Mouse (Mus musculus) G1E (cell line): ENCODE results near the gene Erc2. TPM values are rescaled to one million over a fixed set of nuclear protein-coding genes. Genes with fewer than 3 reads are reported as not detected.

ENCODE experiments used
- ATAC-seq: 2 replicates; pipeline ENCODE4 v1.8.0; 2016; ENCODE audit warnings: mild to moderate bottlenecking; ENCODE audit not compliant: insufficient number of reproducible peaks, poor library complexity, low FRiP score, severe bottlenecking; ENCODE audit errors: extremely low read depth
- DNase-seq: peaks from one replicate; pipeline ENCODE4 v3.0.0; 2012; ENCODE audit warnings: low spot score
- H3K27me3 ChIP-seq: 2 replicates; pipeline ENCODE4 v1.6.1; 2012; ENCODE audit warnings: mild to moderate bottlenecking, low read length, inconsistent platforms; ENCODE audit not compliant: insufficient read depth
- H3K36me3 ChIP-seq: replicated peaks from 2 replicates; pipeline ENCODE3; 2012; ENCODE audit warnings: mild to moderate bottlenecking, inconsistent platforms
- H3K4me1 ChIP-seq: 2 replicates; pipeline ENCODE4 v1.6.1; 2012; ENCODE audit warnings: low read depth, low read length, inconsistent platforms, mixed read lengths; ENCODE audit not compliant: insufficient read depth
- H3K4me3 ChIP-seq: 2 replicates; pipeline ENCODE4 v1.5.1; 2012; ENCODE audit warnings: low read depth, mild to moderate bottlenecking, inconsistent platforms, low read length, moderate library complexity, mixed read lengths
- H3K9me3 ChIP-seq: replicated peaks from 2 replicates; pipeline ENCODE4 v1.6.1; 2012; ENCODE audit warnings: inconsistent platforms
- CTCF ChIP-seq: IDR thresholded peaks from 2 replicates; pipeline ENCODE4 v1.5.1; 2012; ENCODE audit warnings: low read depth, low read length, inconsistent platforms, mixed read lengths
- GATA1 ChIP-seq: IDR thresholded peaks from 2 replicates; pipeline ENCODE4 v1.6.1; 2012; ENCODE audit warnings: borderline replicate concordance, low read length, inconsistent platforms, mixed read lengths
- GATA2 ChIP-seq: IDR thresholded peaks from 2 replicates; pipeline ENCODE4 v1.6.1; 2012; ENCODE audit warnings: low read depth, low read length, inconsistent platforms, borderline replicate concordance
- POLR2AphosphoS5 ChIP-seq: IDR thresholded peaks from 2 replicates; pipeline ENCODE4 v1.6.1; 2012; ENCODE audit warnings: low read depth, low read length, inconsistent platforms; ENCODE audit not compliant: insufficient replicate concordance
- TAL1 ChIP-seq: conservative IDR thresholded peaks from 2 replicates; pipeline ENCODE4 v1.6.1; 2012; ENCODE audit warnings: low read depth, low read length, inconsistent platforms, mixed read lengths
- polyA plus RNA-seq: library from polyadenylated mRNA; stranded (reverse); fragments of >175 nt; gene quantifications from 2 replicates; pipeline ENCODE4 v1.2.3, GENCODE M21; 2012
- total RNA-seq, 2 experiments: library from RNA; stranded (forward) in 1 of 2; stranded (reverse) in 1 of 2; fragments of 200-1000 nt in 1 of 2; fragments of >200 nt in 1 of 2; fragmentation: Nextera tagmentation in 1 of 2; gene quantifications; 2 replicates each; pipeline ENCODE4 v1.2.3; 2014 to 2017

The Erc2 gene
- total and polyA plus RNA-seq, 3 experiments, result 0.49 TPM; not detected in 2

DNA sequence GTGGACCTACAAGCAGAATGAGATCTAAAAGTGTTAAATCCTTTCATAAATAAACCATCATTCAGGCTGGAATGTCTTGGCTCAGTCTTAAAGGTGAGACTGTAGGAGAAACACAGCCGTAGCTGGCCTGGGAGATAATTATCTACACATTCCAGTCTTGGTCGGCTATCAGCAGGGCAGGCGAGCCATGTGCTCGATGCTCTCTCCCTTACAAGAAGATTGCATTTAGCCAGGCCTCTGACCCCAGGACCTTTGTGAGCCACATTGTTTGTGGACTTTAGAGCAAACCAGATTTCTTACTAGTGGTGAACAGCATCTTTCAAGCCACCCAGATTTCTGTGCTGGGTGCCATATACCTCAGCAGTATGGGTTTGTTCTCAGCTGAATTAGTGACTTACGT is 498.6 kb downstream of the Erc2 start:
- no peak for ATAC-seq
- TF ChIP-seq CTCF (no peak), POLR2AphosphoS5 (no peak), GATA2 (no peak), GATA1 (no peak), TAL1 (no peak)
- Histone ChIP-seq H3K4me1 (no peaks in the 10 kb centered on the region), H3K4me3 (no peak overlapping the region), H3K36me3 (no peaks in the 10 kb centered on the region), H3K27me3 (no peaks in the 10 kb centered on the region), H3K9me3 (peaks cover 22% of the 10 kb centered on the region)
- no peak for DNase-seq

DNA sequence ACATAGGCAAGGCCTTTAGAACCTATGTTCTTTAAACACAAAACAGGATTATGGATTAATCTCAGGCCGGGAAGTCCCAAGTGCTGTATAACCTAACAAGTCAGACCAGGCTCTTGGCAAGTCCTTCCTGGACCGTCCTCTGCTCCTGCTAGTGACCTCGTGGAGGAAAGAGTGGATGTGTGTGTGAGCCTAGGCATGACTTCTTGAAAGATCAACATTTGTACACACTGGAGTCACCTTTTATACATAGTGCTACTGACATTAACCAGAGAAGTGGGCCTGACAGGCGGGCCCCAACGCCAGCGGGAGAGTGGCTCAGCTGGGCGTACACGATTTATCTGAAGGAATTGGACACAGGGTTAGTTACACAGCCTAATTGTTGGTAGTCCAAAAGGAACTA is 504.6 kb downstream of the Erc2 start:
- no peak for DNase-seq
- H3K27me3 ChIP-seq, result no peaks in the 10 kb centered on the region
- no peak for ATAC-seq
- no peak overlapping the region for H3K4me3 ChIP-seq
- TF ChIP-seq TAL1, result no peak
- no peak for TF ChIP-seq GATA2
- no peak for TF ChIP-seq CTCF
- peaks cover 23% of the 10 kb centered on the region for H3K9me3 ChIP-seq
- no peaks in the 10 kb centered on the region for H3K4me1 ChIP-seq
- H3K36me3 ChIP-seq, result no peaks in the 10 kb centered on the region

DNA sequence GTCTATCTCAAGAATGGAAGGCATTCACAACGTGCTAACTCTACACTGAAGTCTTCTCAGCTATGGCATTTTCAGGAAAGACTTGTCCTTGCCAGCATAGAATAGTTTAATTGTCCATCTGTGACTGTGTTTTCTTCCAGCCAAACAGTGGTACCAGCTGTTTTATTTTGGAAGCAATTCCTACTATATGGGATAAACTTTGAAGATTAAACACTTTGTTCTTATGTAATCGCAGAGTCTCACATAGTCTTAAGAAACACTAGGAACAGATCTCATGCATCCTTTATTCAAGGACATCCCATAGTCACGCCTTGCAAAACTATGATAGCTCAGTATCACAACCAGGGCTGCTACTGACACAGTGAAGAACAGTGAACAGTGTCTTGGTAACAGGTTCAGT is 506.8 kb downstream of the Erc2 start:
- no peak for DNase-seq
- H3K27me3 ChIP-seq, result no peaks in the 10 kb centered on the region
- peaks cover 27% of the 10 kb centered on the region for H3K9me3 ChIP-seq
- no peaks in the 10 kb centered on the region for H3K4me1 ChIP-seq
- H3K4me3 ChIP-seq, result no peak overlapping the region
- ATAC-seq, result no peak
- no peaks in the 10 kb centered on the region for H3K36me3 ChIP-seq
- TF ChIP-seq TAL1 (no peak), GATA1 (no peak), POLR2AphosphoS5 (no peak)

DNA sequence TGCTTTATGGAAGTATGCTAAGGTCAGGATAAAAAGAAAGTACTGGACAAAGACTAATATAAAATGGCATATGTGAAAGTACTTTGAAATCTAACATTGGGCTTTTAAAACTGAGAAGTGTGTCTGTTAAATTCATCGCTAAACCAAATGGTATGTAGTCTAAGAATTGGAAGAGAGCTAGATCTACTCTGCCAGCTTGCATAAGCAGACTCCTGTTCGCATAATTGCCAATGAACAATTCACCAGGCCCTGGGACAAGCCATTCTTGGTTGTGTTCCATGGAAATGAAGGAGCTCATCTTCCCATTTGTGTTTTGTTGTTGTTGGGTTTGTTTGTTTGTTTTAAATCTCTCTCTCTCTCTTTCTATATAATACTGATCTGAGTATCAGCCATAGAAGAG is 521.8 kb downstream of the Erc2 start:
- H3K9me3 ChIP-seq, result peaks cover 8% of the 10 kb centered on the region
- H3K4me1 ChIP-seq, result no peaks in the 10 kb centered on the region
- TF ChIP-seq GATA1, result no peak
- no peak for TF ChIP-seq GATA2
- no peak for TF ChIP-seq CTCF
- DNase-seq, result no peak
- H3K4me3 ChIP-seq, result no peak overlapping the region
- H3K27me3 ChIP-seq, result no peaks in the 10 kb centered on the region
- no peaks in the 10 kb centered on the region for H3K36me3 ChIP-seq
- ATAC-seq, result no peak

DNA sequence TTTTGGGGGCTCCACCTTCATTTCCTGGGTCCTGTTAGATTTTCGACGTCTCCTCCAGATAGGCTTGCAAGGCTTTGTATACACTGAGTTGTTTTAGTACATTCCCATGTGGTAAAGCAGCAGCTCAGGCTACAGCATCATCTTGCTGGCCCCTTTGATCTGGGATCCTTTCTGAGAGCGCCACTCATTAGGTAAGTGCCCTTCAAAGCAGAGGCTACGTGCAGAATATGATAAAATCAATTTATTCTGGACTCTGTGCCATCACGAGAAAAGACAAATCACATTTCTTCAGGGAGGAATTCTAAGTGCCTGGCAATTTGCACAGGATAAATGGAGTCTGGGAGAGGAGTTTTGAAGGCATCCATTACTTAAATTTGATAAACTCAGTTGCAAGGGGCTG is 525.0 kb downstream of the Erc2 start:
- DNase-seq (no peak), ATAC-seq (no peak)
- H3K4me1 ChIP-seq, result no peaks in the 10 kb centered on the region
- TF ChIP-seq POLR2AphosphoS5 (no peak), CTCF (no peak), GATA1 (no peak), TAL1 (no peak), GATA2 (no peak)
- H3K36me3 ChIP-seq, result no peaks in the 10 kb centered on the region
- no peaks in the 10 kb centered on the region for H3K27me3 ChIP-seq
- no peak overlapping the region for H3K4me3 ChIP-seq
- peaks cover 9% of the 10 kb centered on the region for H3K9me3 ChIP-seq

DNA sequence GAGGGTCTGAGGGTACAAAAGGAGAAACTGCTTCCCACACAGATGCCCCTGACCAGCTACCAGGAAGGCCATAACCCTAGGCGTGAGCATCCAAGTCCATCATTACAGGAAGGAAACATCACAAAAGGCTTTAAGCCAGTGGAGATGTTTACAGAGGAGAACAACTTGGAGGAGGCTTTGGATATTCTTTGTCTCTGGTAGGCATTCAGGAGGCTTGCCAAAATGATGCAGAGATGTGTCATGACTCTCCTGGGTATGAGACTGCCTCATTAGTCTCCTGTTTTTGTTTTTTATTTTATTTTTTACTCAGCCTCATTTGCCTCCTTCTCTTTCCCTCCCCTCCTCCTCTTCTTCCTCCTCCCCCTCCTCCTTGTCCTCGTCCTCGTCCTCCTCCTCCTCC is 528.7 kb downstream of the Erc2 start:
- no peaks in the 10 kb centered on the region for H3K36me3 ChIP-seq
- DNase-seq (no peak), ATAC-seq (no peak)
- no peaks in the 10 kb centered on the region for H3K4me1 ChIP-seq
- TF ChIP-seq CTCF, result no peak
- no peak overlapping the region for H3K4me3 ChIP-seq
- peaks cover 8% of the 10 kb centered on the region for H3K9me3 ChIP-seq
- no peaks in the 10 kb centered on the region for H3K27me3 ChIP-seq

GRCm38 (mm10) chr14:28155706-28156105 is 533.5 kb downstream of the Erc2 start:
- no peak for ATAC-seq
- Histone ChIP-seq H3K36me3 (no peaks in the 10 kb centered on the region), H3K4me1 (no peaks in the 10 kb centered on the region), H3K4me3 (no peak overlapping the region), H3K27me3 (no peaks in the 10 kb centered on the region), H3K9me3 (peaks cover 3% of the 10 kb centered on the region)
- TF ChIP-seq POLR2AphosphoS5, result no peak
- no peak for TF ChIP-seq GATA2
- no peak for TF ChIP-seq TAL1
- no peak for TF ChIP-seq GATA1
- no peak for TF ChIP-seq CTCF
- DNase-seq, result no peak
